Mouse (Mus musculus): ENCODE data around the gene Aqr. TPM values are rescaled to one million over a fixed set of nuclear protein-coding genes. Genes with fewer than 3 reads are reported as not detected.
"Not testable (repeated sequence)": the region's sequence is repeated elsewhere in the genome, so short reads cannot be mapped to it uniquely, and the experiment has no call there.

Aqr gene
- total RNA-seq (2014; rRNA removed; ENCODE audit: low replicate concordance) (15.0 and 16.1 TPM in 2 replicates), polyA plus RNA-seq (2015; fragmentation: Nextera tagmentation; extraction: Ambion mirVana) (15.9 and 18.6 TPM in 2 replicates)

DNA sequence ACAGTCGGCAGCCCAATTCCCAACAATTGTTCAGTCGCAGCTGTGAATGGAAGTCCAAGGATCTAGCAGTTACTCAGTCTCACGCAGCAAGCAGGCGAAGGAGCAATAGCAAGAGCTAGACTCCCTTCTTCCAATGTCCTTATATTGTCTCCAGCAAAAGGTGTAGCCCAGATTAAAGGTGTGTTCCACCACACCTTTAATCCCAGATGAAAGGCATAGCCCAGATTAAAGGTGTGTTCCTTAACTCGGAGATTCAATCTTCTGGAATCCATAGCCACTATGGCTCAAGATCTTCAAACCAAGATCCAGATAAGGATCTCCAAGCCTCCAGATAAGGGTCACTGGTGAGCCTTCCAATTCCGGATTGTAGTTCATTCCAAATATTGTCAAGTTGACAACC lies at the start of gene Aqr:
Gene Aqr, minus strand, starts transcription at position 101 of the 400 bp plus-strand sequence.
- ATAC-seq (ENCODE audit: insufficient read depth, low read depth); H3K4me1 ChIP-seq (ENCODE audit: control insufficient read depth, insufficient read depth); DNase-seq (ENCODE audit: low spot score); H3K27me3 ChIP-seq (ENCODE audit: control insufficient read depth, insufficient read depth, low read length); H3K36me3 ChIP-seq (replicated peaks; ENCODE audit: control insufficient read depth, insufficient read depth, low read length); H3K4me3 ChIP-seq (ENCODE audit: low read depth, low read length); H3K4me2 ChIP-seq (ENCODE audit: low read depth, low read length); H3K9ac ChIP-seq (replicated peaks; ENCODE audit: low read depth, low read length); H3K27ac ChIP-seq (ENCODE audit: low read depth); H3K9me3 ChIP-seq (replicated peaks; ENCODE audit: control insufficient read depth, low read length): not testable (repeated sequence)
- WGBS = 63% methylated on average over 1 of the region's 6 CpGs

DNA sequence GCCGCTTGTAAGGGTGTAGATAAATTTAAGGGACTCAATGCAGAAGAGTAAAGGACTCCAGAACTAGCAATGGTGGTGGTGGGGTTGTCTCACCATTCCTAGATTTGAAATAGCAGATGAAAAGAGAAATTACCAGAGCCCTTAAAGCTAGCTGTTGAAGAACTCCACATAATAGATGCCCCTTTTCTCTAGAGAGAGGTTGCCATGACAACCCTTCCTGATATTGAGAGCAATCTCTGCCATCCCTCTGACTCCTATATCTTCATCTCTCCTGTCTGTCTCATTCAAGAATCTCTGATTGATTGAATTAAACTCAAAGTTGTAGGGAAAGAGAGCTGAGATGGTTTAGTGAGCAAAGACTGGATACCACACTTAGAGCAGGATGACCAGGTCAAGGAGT lies 49.7 kb upstream of the Aqr start:
- no peak overlapping the region for H3K9ac ChIP-seq (replicated peaks; ENCODE audit: low read depth, low read length)
- no peaks in the 10 kb centered on the region for H3K4me1 ChIP-seq (ENCODE audit: control insufficient read depth, insufficient read depth)
- DNase-seq (ENCODE audit: low spot score) (no peak), ATAC-seq (ENCODE audit: insufficient read depth, low read depth) (no peak)
- H3K27me3 ChIP-seq (ENCODE audit: control insufficient read depth, insufficient read depth, low read length) = no peaks in the 10 kb centered on the region
- no peaks in the 10 kb centered on the region for H3K9me3 ChIP-seq (replicated peaks; ENCODE audit: control insufficient read depth, low read length)
- no peak overlapping the region for H3K4me3 ChIP-seq (ENCODE audit: low read depth, low read length)
- 69% methylated on average over 1 of the region's 1 CpGs for WGBS
- TF ChIP-seq EP300 (IDR thresholded peaks at IDR 0.05; ENCODE audit: low read depth) (no peak), CTCF (IDR thresholded peaks at IDR 0.05; ENCODE audit: low read depth) (no peak)
- no peaks in the 10 kb centered on the region for H3K36me3 ChIP-seq (replicated peaks; ENCODE audit: control insufficient read depth, insufficient read depth, low read length)
- no peak overlapping the region for H3K4me2 ChIP-seq (ENCODE audit: low read depth, low read length)
- no peak overlapping the region for H3K27ac ChIP-seq (ENCODE audit: low read depth)

DNA sequence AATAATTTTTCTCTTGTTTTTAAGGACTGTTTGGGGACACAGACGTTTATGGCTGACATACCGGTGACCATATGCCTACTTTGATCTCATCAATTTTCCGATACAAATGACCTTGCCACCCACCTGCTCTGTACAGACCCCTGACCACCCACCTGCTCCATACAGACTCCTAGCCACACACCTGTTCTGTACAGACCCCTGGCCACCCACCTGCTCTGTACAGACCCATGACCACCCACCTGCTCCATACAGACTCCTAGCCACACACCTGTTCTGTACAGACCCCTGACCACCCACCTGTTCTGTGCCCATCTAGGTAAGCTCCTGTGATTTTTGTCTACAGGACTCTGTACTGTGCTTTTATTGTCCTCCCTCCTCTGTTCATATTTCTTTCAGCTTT lies 48.8 kb upstream of the Aqr start:
- no peaks in the 10 kb centered on the region for H3K4me1 ChIP-seq (ENCODE audit: control insufficient read depth, insufficient read depth)
- 67% methylated on average over 3 of the region's 3 CpGs for WGBS
- H3K4me3 ChIP-seq (ENCODE audit: low read depth, low read length) = no peak overlapping the region
- no peaks in the 10 kb centered on the region for H3K9me3 ChIP-seq (replicated peaks; ENCODE audit: control insufficient read depth, low read length)
- no peak overlapping the region for H3K4me2 ChIP-seq (ENCODE audit: low read depth, low read length)
- ATAC-seq (ENCODE audit: insufficient read depth, low read depth) (no peak), DNase-seq (ENCODE audit: low spot score) (no peak)
- no peak overlapping the region for H3K27ac ChIP-seq (ENCODE audit: low read depth)
- H3K36me3 ChIP-seq (replicated peaks; ENCODE audit: control insufficient read depth, insufficient read depth, low read length) = no peaks in the 10 kb centered on the region
- no peak for TF ChIP-seq CTCF (IDR thresholded peaks at IDR 0.05; ENCODE audit: low read depth)
- no peak for TF ChIP-seq EP300 (IDR thresholded peaks at IDR 0.05; ENCODE audit: low read depth)
- H3K27me3 ChIP-seq (ENCODE audit: control insufficient read depth, insufficient read depth, low read length) = no peaks in the 10 kb centered on the region
- H3K9ac ChIP-seq (replicated peaks; ENCODE audit: low read depth, low read length) = no peak overlapping the region

- Histone ChIP-seq H3K27ac (ENCODE audit: low read depth) (no peak overlapping the region), H3K4me1 (ENCODE audit: control insufficient read depth, insufficient read depth) (no peaks in the 10 kb centered on the region), H3K4me3 (ENCODE audit: low read depth, low read length) (no peak overlapping the region), H3K27me3 (ENCODE audit: control insufficient read depth, insufficient read depth, low read length) (no peaks in the 10 kb centered on the region), H3K4me2 (ENCODE audit: low read depth, low read length) (no peak overlapping the region), H3K9me3 (replicated peaks; ENCODE audit: control insufficient read depth, low read length) (no peaks in the 10 kb centered on the region), H3K36me3 (replicated peaks; ENCODE audit: control insufficient read depth, insufficient read depth, low read length) (no peaks in the 10 kb centered on the region), H3K9ac (replicated peaks; ENCODE audit: low read depth, low read length) (no peak overlapping the region)
- no peak for TF ChIP-seq EP300 (IDR thresholded peaks at IDR 0.05; ENCODE audit: low read depth)
- TF ChIP-seq CTCF (IDR thresholded peaks at IDR 0.05; ENCODE audit: low read depth) = no peak
- DNase-seq (ENCODE audit: low spot score) = no peak
- ATAC-seq (ENCODE audit: insufficient read depth, low read depth) = no peak
- 63% methylated on average over 2 of the region's 2 CpGs for whole genome bisulfite sequencing
Observed at GRCm38 (mm10) chr2:114231248-114231647, 44.4 kb upstream of the Aqr start.

GRCm38 (mm10) chr2:114228672-114229071 lies 41.8 kb upstream of the Aqr start:
- 71% methylated on average over 2 of the region's 2 CpGs for WGBS
- H3K9ac ChIP-seq (replicated peaks; ENCODE audit: low read depth, low read length) = no peak overlapping the region
- no peak for TF ChIP-seq CTCF (IDR thresholded peaks at IDR 0.05; ENCODE audit: low read depth)
- no peak for TF ChIP-seq EP300 (IDR thresholded peaks at IDR 0.05; ENCODE audit: low read depth)
- H3K9me3 ChIP-seq (replicated peaks; ENCODE audit: control insufficient read depth, low read length) = no peaks in the 10 kb centered on the region
- H3K4me2 ChIP-seq (ENCODE audit: low read depth, low read length) = no peak overlapping the region
- H3K4me1 ChIP-seq (ENCODE audit: control insufficient read depth, insufficient read depth) = no peaks in the 10 kb centered on the region
- no peak overlapping the region for H3K27ac ChIP-seq (ENCODE audit: low read depth)
- H3K4me3 ChIP-seq (ENCODE audit: low read depth, low read length) = no peak overlapping the region
- ATAC-seq (ENCODE audit: insufficient read depth, low read depth) (no peak), DNase-seq (ENCODE audit: low spot score) (no peak)
- no peaks in the 10 kb centered on the region for H3K27me3 ChIP-seq (ENCODE audit: control insufficient read depth, insufficient read depth, low read length)
- H3K36me3 ChIP-seq (replicated peaks; ENCODE audit: control insufficient read depth, insufficient read depth, low read length) = no peaks in the 10 kb centered on the region

DNA sequence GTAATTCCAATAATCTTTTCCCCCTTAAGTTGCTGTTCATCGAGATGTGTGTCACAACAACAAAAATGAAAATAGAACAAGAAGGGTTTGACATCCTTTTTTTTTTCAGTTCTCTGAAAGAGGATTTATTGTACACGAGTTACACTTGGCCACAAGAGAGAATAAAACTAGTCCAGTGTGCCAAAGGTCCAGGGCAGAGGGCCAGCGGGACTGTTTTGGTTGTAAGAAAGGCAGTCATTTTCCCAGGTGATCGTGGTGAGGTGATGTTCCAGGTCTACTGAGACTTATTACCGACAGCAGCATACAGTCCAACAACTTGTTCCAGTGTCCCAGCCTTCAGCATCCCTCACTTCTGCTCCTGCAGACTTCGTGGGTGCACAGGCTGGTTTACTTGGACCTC lies 18.2 kb upstream of the Aqr start:
- Histone ChIP-seq H3K9me3 (replicated peaks; ENCODE audit: control insufficient read depth, low read length) (no peaks in the 10 kb centered on the region), H3K27me3 (ENCODE audit: control insufficient read depth, insufficient read depth, low read length) (no peaks in the 10 kb centered on the region), H3K4me1 (ENCODE audit: control insufficient read depth, insufficient read depth) (peaks cover 5% of the 10 kb centered on the region), H3K27ac (ENCODE audit: low read depth) (no peak overlapping the region), H3K36me3 (replicated peaks; ENCODE audit: control insufficient read depth, insufficient read depth, low read length) (no peaks in the 10 kb centered on the region), H3K9ac (replicated peaks; ENCODE audit: low read depth, low read length) (no peak overlapping the region), H3K4me2 (ENCODE audit: low read depth, low read length) (no peak overlapping the region), H3K4me3 (ENCODE audit: low read depth, low read length) (no peak overlapping the region)
- DNase-seq (ENCODE audit: low spot score) (no peak), ATAC-seq (ENCODE audit: insufficient read depth, low read depth) (no peak)
- no peak for TF ChIP-seq CTCF (IDR thresholded peaks at IDR 0.05; ENCODE audit: low read depth)
- no peak for TF ChIP-seq EP300 (IDR thresholded peaks at IDR 0.05; ENCODE audit: low read depth)
- WGBS = 54% methylated on average over 6 of the region's 6 CpGs

All from heart, postnatal 0 days (tissue).